Mouse (Mus musculus): ENCODE data around the gene Ap1m2.

DNA sequence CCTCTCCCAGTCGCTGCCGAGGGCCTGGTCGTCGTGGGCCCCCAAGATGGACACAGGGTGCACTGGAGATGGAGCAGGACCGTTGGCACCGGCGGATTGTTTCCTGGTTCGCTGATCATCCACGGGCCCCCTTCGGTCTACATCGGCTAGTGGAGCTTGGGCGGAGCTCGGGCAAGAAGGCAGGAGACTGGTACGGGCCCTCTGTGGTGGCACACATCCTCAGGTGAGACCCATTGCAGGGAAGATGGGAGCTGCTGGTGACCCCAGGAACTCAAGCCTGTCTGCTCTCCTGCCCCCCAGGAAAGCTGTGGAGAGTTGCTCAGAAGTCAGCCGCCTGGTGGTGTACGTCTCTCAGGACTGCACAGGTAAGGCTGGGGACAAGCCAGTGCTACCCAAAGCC, 43.8 kb downstream of the Ap1m2 start:
- TF ChIP-seq POLR2A (IDR thresholded peaks at IDR 0.05; ENCODE audit: insufficient read depth, low read depth, low read length) (no peak), EP300 (IDR thresholded peaks at IDR 0.05; ENCODE audit: insufficient read depth, low read depth, low read length) (no peak)

Data from heart, adult 2 months (tissue).